Mouse (Mus musculus): ENCODE data around the gene Drg1. TPM values are rescaled to one million over a fixed set of nuclear protein-coding genes. Genes with fewer than 3 reads are reported as not detected.

Gene Drg1
- polyA plus RNA-seq, 1 experiment, result 85.9 TPM

DNA sequence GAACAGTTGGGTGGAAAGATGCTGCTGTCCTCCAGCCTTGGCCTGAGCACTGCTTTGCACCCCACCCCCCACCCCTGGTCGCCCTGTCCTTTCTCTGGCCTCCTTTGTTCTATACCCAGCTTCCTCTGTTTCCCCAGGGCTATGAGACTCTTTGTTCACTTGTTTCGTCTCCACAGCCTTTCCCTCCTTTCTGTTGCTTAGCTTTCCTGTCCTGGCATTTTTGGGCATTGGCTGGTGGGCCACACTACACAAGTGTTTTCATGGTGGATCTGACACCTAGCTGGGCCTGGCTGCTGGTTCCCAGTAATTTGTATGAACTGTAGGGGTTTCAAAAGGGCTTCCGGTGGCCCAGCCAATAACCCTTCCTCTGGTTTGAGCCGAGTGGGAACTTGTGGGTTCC is 27.1 kb upstream of the Drg1 start:
- 24% methylated on average over 4 of the region's 4 CpGs for WGBS
- H3K4me1 ChIP-seq (ENCODE audit: control insufficient read depth, insufficient read depth, low read length), result peaks cover 14% of the 10 kb centered on the region
- DNase-seq, result peak in 1 of 2 experiments; percentile 29
- H3K4me3 ChIP-seq (replicated peaks; ENCODE audit: insufficient read depth, low read depth, low read length), result no peak overlapping the region
- H3K27ac ChIP-seq (ENCODE audit: insufficient read depth, low read length), result no peak overlapping the region
- no peaks in the 10 kb centered on the region for H3K27me3 ChIP-seq (ENCODE audit: control insufficient read depth, insufficient read depth, low read length)
- TF ChIP-seq CTCF (IDR thresholded peaks at IDR 0.05; ENCODE audit: borderline replicate concordance, insufficient read depth, low read depth, low read length) (no peak), POLR2A (IDR thresholded peaks at IDR 0.05; ENCODE audit: borderline replicate concordance, insufficient read depth, low read length) (no peak)

DNA sequence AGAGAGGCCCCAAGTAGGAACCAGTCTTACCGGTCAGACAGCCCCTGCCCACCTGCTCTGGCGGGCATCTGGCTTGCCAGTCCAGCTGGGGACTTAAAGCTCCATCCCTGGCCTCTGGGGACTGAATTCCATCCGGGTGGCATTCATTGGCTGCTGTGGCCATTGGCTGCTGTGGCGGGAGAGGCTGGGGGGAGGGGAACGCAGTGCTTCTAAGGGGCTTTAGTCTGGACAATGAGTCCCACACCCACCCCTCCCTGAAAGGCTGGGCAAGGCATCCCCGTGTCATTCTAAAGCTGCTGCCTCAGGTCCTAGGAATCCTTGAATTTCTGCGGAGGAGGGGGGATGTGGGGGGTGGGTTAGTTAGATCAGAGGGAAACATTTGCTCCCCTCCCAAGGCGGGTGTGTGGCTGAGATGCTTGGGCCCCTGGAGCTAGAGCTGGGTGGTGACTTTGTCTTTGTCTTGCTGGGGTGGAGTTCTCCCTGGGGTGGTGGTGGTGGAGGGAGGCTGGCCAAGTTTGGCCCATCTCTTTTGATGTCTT is 26.6 kb upstream of the Drg1 start:
- H3K4me1 ChIP-seq (ENCODE audit: control insufficient read depth, insufficient read depth, low read length), result peaks cover 14% of the 10 kb centered on the region
- peak in 1 of 2 experiments; percentile 35 for DNase-seq
- H3K27ac ChIP-seq (ENCODE audit: insufficient read depth, low read length), result no peak overlapping the region
- H3K27me3 ChIP-seq (ENCODE audit: control insufficient read depth, insufficient read depth, low read length), result no peaks in the 10 kb centered on the region
- peak overlapping the region; percentile 92 for H3K4me3 ChIP-seq (replicated peaks; ENCODE audit: insufficient read depth, low read depth, low read length)
- WGBS, result 12% methylated on average over 8 of the region's 8 CpGs
- TF ChIP-seq CTCF (IDR thresholded peaks at IDR 0.05; ENCODE audit: borderline replicate concordance, insufficient read depth, low read depth, low read length), result no peak
- no peak for TF ChIP-seq POLR2A (IDR thresholded peaks at IDR 0.05; ENCODE audit: borderline replicate concordance, insufficient read depth, low read length)

GRCm38 (mm10) chr11:3292062-3292421 is 25.8 kb upstream of the Drg1 start:
- DNase-seq, result peak; percentile 35 to 49
- Histone ChIP-seq H3K27me3 (ENCODE audit: control insufficient read depth, insufficient read depth, low read length) (no peaks in the 10 kb centered on the region), H3K4me1 (ENCODE audit: control insufficient read depth, insufficient read depth, low read length) (peaks cover 17% of the 10 kb centered on the region), H3K4me3 (replicated peaks; ENCODE audit: insufficient read depth, low read depth, low read length) (peak overlapping the region; percentile 92), H3K27ac (ENCODE audit: insufficient read depth, low read length) (peak overlapping the region; percentile 15)
- 6% methylated on average over 8 of the region's 8 CpGs for WGBS
- TF ChIP-seq POLR2A (IDR thresholded peaks at IDR 0.05; ENCODE audit: borderline replicate concordance, insufficient read depth, low read length), result no peak

DNA sequence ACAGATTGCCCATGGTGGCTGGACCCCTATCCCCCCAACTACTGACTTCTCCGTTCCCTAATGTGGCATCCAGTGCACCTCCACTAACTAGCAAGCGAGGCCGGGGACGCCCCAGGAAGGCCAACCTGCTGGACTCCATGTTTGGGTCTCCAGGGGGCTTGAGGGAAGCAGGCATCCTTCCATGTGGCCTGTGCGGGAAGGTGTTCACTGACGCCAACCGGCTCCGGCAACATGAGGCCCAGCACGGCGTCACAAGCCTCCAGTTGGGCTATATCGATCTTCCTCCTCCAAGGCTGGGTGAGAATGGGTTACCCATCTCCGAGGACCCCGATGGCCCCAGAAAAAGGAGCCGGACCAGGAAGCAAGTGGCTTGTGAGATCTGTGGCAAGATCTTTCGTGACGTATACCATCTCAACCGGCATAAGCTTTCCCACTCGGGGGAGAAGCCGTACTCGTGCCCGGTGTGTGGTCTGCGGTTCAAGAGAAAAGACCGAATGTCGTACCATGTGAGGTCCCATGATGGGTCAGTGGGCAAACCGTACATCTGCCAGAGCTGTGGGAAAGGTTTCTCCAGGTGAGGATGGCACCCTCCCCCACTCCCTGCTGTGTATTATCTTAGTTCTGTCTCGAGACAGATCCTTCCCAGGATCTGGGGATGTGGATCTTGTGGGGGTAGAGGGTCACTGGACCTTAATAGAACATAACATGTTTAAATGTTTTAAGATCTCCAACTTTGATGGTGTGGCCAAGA is 25.3 kb upstream of the Drg1 start:
- DNase-seq, result peak; percentile 34 to 72

GRCm38 (mm10) chr11:3290640-3291310 is 24.6 kb upstream of the Drg1 start:
- Histone ChIP-seq H3K4me1 (ENCODE audit: control insufficient read depth, insufficient read depth, low read length) (peaks cover 18% of the 10 kb centered on the region), H3K4me3 (replicated peaks; ENCODE audit: insufficient read depth, low read depth, low read length) (peak overlapping the region; percentile 92), H3K27me3 (ENCODE audit: control insufficient read depth, insufficient read depth, low read length) (no peaks in the 10 kb centered on the region), H3K27ac (ENCODE audit: insufficient read depth, low read length) (peak overlapping the region; percentile 42)
- no peak for TF ChIP-seq CTCF (IDR thresholded peaks at IDR 0.05; ENCODE audit: borderline replicate concordance, insufficient read depth, low read depth, low read length)
- TF ChIP-seq POLR2A (IDR thresholded peaks at IDR 0.05; ENCODE audit: borderline replicate concordance, insufficient read depth, low read length), result no peak
- DNase-seq, result peak; percentile 71 to 72
- WGBS, result under 1% methylated on average over 50 of the region's 50 CpGs

More for the DNA sequence above, 25.3 kb upstream of the Drg1 start:
- Histone ChIP-seq H3K4me1 (ENCODE audit: control insufficient read depth, insufficient read depth, low read length) (peaks cover 18% of the 10 kb centered on the region), H3K4me3 (replicated peaks; ENCODE audit: insufficient read depth, low read depth, low read length) (peak overlapping the region; percentile 92), H3K27me3 (ENCODE audit: control insufficient read depth, insufficient read depth, low read length) (no peaks in the 10 kb centered on the region), H3K27ac (ENCODE audit: insufficient read depth, low read length) (peak overlapping the region; percentile 15)
- 6% methylated on average over 26 of the region's 26 CpGs for WGBS
- TF ChIP-seq POLR2A (IDR thresholded peaks at IDR 0.05; ENCODE audit: borderline replicate concordance, insufficient read depth, low read length) (no peak), CTCF (IDR thresholded peaks at IDR 0.05; ENCODE audit: borderline replicate concordance, insufficient read depth, low read depth, low read length) (no peak)

DNA sequence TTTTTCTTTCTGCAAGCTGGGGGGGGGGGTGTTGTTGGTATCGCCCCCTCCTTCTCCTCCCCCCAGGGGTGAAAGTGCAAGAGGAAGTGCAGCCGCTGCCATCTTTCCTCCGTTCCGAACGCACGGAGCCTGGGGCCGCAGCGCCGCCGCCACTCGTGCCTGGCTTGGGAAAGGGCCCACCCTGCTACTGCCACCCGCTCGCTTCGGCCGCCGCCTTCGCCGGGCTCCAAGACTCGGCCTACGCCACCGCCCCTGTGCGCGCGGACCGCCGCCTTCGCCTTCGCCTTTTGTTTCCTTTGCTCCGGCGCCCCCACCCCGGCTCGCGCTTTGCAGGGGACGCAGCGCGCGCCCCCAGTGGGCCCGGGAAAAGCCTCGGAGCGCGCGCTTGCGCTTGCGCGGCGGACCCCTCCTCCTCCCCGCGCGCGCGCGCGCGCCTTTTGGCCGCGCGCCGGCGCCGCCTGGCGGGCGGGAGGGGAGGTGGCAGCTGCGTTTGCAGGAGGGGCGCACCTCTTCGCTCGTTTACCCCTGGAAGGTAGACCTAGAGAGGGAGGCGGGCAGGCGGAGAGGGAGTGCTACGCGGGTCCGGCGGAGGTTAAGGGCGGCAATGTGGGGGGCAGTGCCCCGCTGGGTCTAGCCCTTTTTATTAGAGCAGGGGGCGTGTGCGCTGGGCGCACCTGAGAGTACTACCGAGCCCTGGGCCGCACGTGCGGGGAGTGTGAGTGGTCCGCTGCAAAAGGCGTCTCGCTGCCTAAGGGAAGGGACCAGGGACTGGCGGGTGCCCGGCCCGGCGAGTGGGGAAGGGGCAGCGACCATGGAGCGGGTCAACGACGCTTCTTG is 23.8 kb upstream of the Drg1 start:
- peaks cover 18% of the 10 kb centered on the region for H3K4me1 ChIP-seq (ENCODE audit: control insufficient read depth, insufficient read depth, low read length)
- H3K27ac ChIP-seq (ENCODE audit: insufficient read depth, low read length), result peak overlapping the region; percentile 95
- TF ChIP-seq POLR2A (IDR thresholded peaks at IDR 0.05; ENCODE audit: borderline replicate concordance, insufficient read depth, low read length), result peak; percentile 55
- TF ChIP-seq CTCF (IDR thresholded peaks at IDR 0.05; ENCODE audit: borderline replicate concordance, insufficient read depth, low read depth, low read length), result peak; percentile 57
- H3K27me3 ChIP-seq (ENCODE audit: control insufficient read depth, insufficient read depth, low read length), result no peaks in the 10 kb centered on the region
- WGBS, result under 1% methylated on average over 91 of the region's 92 CpGs
- peak overlapping the region; percentile 92 for H3K4me3 ChIP-seq (replicated peaks; ENCODE audit: insufficient read depth, low read depth, low read length)
- DNase-seq, result peak; percentile 86 to 91

DNA sequence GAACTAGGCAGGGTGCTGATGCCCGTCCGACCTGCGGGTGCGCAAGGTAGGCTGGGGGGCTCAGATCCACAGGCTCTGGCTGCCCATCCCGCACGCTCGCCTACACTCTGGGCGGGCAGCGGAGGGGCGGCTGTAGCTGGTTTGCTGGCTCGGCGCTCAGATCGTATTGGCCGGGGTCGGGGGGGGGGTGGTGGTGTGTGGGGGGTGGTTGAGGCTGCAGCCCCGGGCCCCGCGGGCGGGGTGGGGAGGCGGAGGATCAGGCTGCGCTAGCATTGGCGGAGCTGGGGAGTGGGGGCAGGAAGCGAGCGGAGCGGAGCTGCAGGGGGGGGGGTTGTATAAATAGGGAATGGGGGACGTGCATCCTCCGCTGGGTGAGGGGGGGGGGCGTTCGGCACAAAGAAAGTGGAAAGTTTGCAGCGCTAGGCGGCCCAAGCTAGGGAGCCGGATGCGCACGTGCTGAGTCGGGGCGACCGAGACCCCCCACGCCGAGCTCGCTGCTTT is 23.1 kb upstream of the Drg1 start:
- WGBS, result under 1% methylated on average over 37 of the region's 40 CpGs
- Histone ChIP-seq H3K27me3 (ENCODE audit: control insufficient read depth, insufficient read depth, low read length) (no peaks in the 10 kb centered on the region), H3K4me1 (ENCODE audit: control insufficient read depth, insufficient read depth, low read length) (peaks cover 14% of the 10 kb centered on the region; the same call in 1 of the 2 replicates), H3K4me3 (replicated peaks; ENCODE audit: insufficient read depth, low read depth, low read length) (peak overlapping the region; percentile 92), H3K27ac (ENCODE audit: insufficient read depth, low read length) (peak overlapping the region; percentile 95)
- 0 out of 2 replicates have a peak, but pooled peaks have one; percentile 12 for TF ChIP-seq POLR2A (IDR thresholded peaks at IDR 0.05; ENCODE audit: borderline replicate concordance, insufficient read depth, low read length)
- TF ChIP-seq CTCF (IDR thresholded peaks at IDR 0.05; ENCODE audit: borderline replicate concordance, insufficient read depth, low read depth, low read length), result no peak
- DNase-seq, result peak; percentile 73 to 81
